Mouse (Mus musculus) embryonic stem cell, embryonic (primary cell): ENCODE results near the gene Gm17361.
"Not testable (repeated sequence)": the region's sequence is repeated elsewhere in the genome, so short reads cannot be mapped to it uniquely, and the experiment has no call there.

Source experiments
- CTCF ChIA-PET, 4 experiments: fragments of 300-600 bp in 2 of 4; fragments of 350-600 bp in 2 of 4; sonication (Branson Sonifier 250); formaldehyde crosslinking; loops; one replicate each; lab custom pipeline; 2022; ENCODE audit warnings: inconsistent platforms in 2 of 4; lab: Charles Lee
- POLR2A ChIA-PET, 4 experiments: fragments of 300-600 bp in 2 of 4; fragments of 350-600 bp in 2 of 4; sonication (Branson Sonifier 250); formaldehyde crosslinking; loops; one replicate each; lab custom pipeline; 2022; ENCODE audit warnings: antibody characterized with exemption in 4 of 4, inconsistent platforms in 1 of 4; lab: Charles Lee

Gene Gm17361

DNA sequence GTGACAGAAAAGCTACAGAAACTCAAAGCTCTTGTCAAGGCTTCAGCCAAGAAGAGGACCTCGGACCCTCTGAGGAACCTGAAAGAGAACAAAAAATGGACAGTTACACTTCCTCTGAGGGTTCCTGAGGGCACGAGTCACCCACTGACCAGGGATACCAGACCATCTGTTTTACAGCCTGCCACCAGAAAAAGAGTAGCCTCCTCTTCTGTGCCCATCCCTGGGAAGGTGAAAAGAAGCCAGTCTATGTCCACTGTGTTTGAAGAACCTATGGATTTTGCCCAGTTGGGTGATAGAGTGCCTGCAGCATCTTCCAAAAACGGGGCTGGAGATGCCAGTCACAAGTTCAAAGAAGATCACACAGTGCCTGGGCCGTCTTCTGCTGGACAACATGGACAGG, at the start of gene Gm17361:
Gene Gm17361 (plus strand): TSS at position 301 of the 400 bp plus-strand sequence.
- CTCF ChIA-PET, POLR2A ChIA-PET: not testable (repeated sequence)
